Mouse (Mus musculus): Measurements from ENCODE around the gene Zc2hc1b.

Zc2hc1b gene

GRCm38 (mm10) chr10:13172798-13173221, 5.0 kb downstream of the Zc2hc1b start:
- DNase-seq (ENCODE audit: low spot score): no peak

GRCm38 (mm10) chr10:13171461-13171860, 6.4 kb downstream of the Zc2hc1b start:
- no peak for DNase-seq (ENCODE audit: low spot score)

- DNase-seq (ENCODE audit: low spot score): no peak
These were observed 6.9 kb downstream of the Zc2hc1b start for GRCm38 (mm10) chr10:13170739-13171448.

GRCm38 (mm10) chr10:13168461-13168860, 9.4 kb downstream of the Zc2hc1b start:
- DNase-seq (ENCODE audit: low spot score): no peak

- DNase-seq (ENCODE audit: low spot score): no peak
These were observed 15.8 kb downstream of the Zc2hc1b start for GRCm38 (mm10) chr10:13162031-13162430.

GRCm38 (mm10) chr10:13160913-13161312, 16.9 kb downstream of the Zc2hc1b start:
- DNase-seq (ENCODE audit: low spot score): peak; percentile 8

- DNase-seq (ENCODE audit: low spot score): no peak
These were observed 22.4 kb downstream of the Zc2hc1b start for GRCm38 (mm10) chr10:13155377-13155776.

GRCm38 (mm10) chr10:13152811-13153364, 24.9 kb downstream of the Zc2hc1b start:
- no peak for DNase-seq (ENCODE audit: low spot score)

GRCm38 (mm10) chr10:13151353-13151752, 26.5 kb downstream of the Zc2hc1b start:
- peak; percentile 4 for DNase-seq (ENCODE audit: low spot score)

GRCm38 (mm10) chr10:13150435-13150834, 27.4 kb downstream of the Zc2hc1b start:
- DNase-seq (ENCODE audit: low spot score): no peak

- DNase-seq (ENCODE audit: low spot score): no peak
These were observed 37.4 kb downstream of the Zc2hc1b start for GRCm38 (mm10) chr10:13140434-13140833.

- DNase-seq (ENCODE audit: low spot score): no peak
These were observed 39.9 kb downstream of the Zc2hc1b start for GRCm38 (mm10) chr10:13137906-13138305.

- no peak for DNase-seq (ENCODE audit: low spot score)
These were observed 42.1 kb downstream of the Zc2hc1b start for GRCm38 (mm10) chr10:13135751-13136150.

- no peak for DNase-seq (ENCODE audit: low spot score)
These were observed 42.5 kb downstream of the Zc2hc1b start for GRCm38 (mm10) chr10:13135276-13135675.

GRCm38 (mm10) chr10:13133850-13134249, 44.0 kb downstream of the Zc2hc1b start:
- DNase-seq (ENCODE audit: low spot score): no peak

GRCm38 (mm10) chr10:13127946-13128345, 49.9 kb downstream of the Zc2hc1b start:
- no peak for DNase-seq (ENCODE audit: low spot score)

GRCm38 (mm10) chr10:13127335-13127734, 50.5 kb downstream of the Zc2hc1b start:
- no peak for DNase-seq (ENCODE audit: low spot score)

- DNase-seq (ENCODE audit: low spot score): no peak
These were observed 52.0 kb downstream of the Zc2hc1b start for GRCm38 (mm10) chr10:13125811-13126210.

GRCm38 (mm10) chr10:13119300-13119699, 58.5 kb downstream of the Zc2hc1b start:
- no peak for DNase-seq (ENCODE audit: low spot score)

GRCm38 (mm10) chr10:13118770-13119102, 59.1 kb downstream of the Zc2hc1b start:
- DNase-seq (ENCODE audit: low spot score): no peak

GRCm38 (mm10) chr10:13118024-13118769, 59.6 kb downstream of the Zc2hc1b start:
- no peak for DNase-seq (ENCODE audit: low spot score)

- DNase-seq (ENCODE audit: low spot score): no peak
These were observed 60.8 kb downstream of the Zc2hc1b start for GRCm38 (mm10) chr10:13116706-13117665.

Measured in left cerebral cortex, adult 11 months (tissue).